Mouse (Mus musculus) bone marrow macrophage, adult 2 months (primary cell): ENCODE results near the gene H2afz.
A peak's percentile ranks its signal among the peaks of the same experiment; 100 is the strongest.

Experiments
- CTCF ChIP-seq: IDR thresholded peaks from 2 replicates; pipeline ENCODE4 v1.5.1; 2012; ENCODE audit warnings: low read depth, mild to moderate bottlenecking, low read length, moderate library complexity
- POLR2A ChIP-seq: IDR thresholded peaks from 2 replicates; pipeline ENCODE4 v1.6.1; 2012; ENCODE audit warnings: mild to moderate bottlenecking, low read depth, low read length, borderline replicate concordance

GRCm38 (mm10) chr3:137864124-137864987 is at the start of gene H2afz:
- TF ChIP-seq CTCF (no peak), POLR2A (peak; percentile 76; the same call in 1 of the 2 replicates)
